Mouse (Mus musculus): Measurements from ENCODE around the gene Pitpnb.

GRCm38 (mm10) chr5:111318946-111319345, 11.6 kb upstream of the Pitpnb start:
- TF ChIP-seq CTCF (IDR thresholded peaks at IDR 0.05; ENCODE audit: low read depth, low read length) (no peak), TAL1 (conservative IDR thresholded peaks at IDR 0.05; ENCODE audit: low read depth, low read length) (no peak)

Measured in G1E (cell line).